Mouse (Mus musculus): Measurements from ENCODE around the gene Mki67. TPM values are rescaled to one million over a fixed set of nuclear protein-coding genes. Genes with fewer than 3 reads are reported as not detected.
"Not testable (repeated sequence)": the region's sequence is repeated elsewhere in the genome, so short reads cannot be mapped to it uniquely, and the experiment has no call there.

Gene Mki67
- polyA plus RNA-seq, 1 experiment from 2014 or later = 5.6 TPM

DNA sequence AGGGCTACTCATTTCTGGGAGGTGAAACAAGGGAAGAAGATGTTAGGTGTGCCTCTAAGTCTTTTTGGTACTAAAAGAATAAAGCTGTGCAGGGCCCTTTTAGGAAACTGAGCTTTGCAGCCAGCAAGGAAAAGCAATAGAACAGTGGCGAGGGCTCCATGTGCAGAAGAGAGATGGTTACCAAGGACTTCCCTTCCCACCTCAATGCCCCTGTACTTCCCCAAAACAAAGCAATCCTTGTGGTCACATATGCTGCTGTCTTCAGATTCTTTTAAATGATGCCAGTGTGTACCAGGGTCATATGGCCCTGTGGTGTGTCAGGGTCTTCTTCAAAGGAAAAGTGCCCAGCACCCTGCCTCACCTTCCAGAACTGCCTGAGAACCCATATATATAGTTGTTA is 11.1 kb downstream of the Mki67 start:
- no peaks in the 10 kb centered on the region for H3K4me1 ChIP-seq (ENCODE audit: control insufficient read depth, insufficient read depth, low read depth, low read length)
- H3K27ac ChIP-seq (ENCODE audit: low read depth, low read length) = no peak overlapping the region
- H3K9me3 ChIP-seq (ENCODE audit: control insufficient read depth, low read length) = no peaks in the 10 kb centered on the region
- ATAC-seq = no peak
- H3K27me3 ChIP-seq (replicated peaks; ENCODE audit: control insufficient read depth, insufficient read depth, low read length) = no peaks in the 10 kb centered on the region
- no peak overlapping the region for H3K4me2 ChIP-seq (ENCODE audit: low read length)
- H3K36me3 ChIP-seq (ENCODE audit: control insufficient read depth, insufficient read depth, low read length) = no peaks in the 10 kb centered on the region
- H3K9ac ChIP-seq (ENCODE audit: low read depth, low read length) = no peak overlapping the region
- H3K4me3 ChIP-seq (ENCODE audit: low read length) = no peak overlapping the region
- 89% methylated on average over 1 of the region's 1 CpGs for WGBS

DNA sequence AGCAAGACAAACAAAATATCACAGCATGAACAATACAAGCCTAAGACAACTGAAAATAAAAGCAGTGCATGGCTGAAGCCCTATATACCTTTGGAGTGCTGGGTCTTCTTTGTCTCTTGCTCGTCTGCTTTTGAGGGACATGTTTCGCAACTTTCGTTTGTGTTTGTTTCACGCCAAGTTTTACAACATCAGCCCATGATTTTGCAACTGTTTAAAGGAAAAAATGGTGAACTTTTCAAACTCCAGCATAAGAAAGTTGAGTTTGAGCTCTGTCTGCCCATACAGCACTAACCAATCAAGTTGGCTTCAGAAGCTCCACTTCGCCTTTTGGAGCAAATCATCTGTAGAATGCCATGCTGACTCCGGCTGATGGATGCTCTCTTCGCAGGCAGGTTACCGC is 11.9 kb downstream of the Mki67 start:
- no peaks in the 10 kb centered on the region for H3K4me1 ChIP-seq (ENCODE audit: control insufficient read depth, insufficient read depth, low read depth, low read length)
- no peaks in the 10 kb centered on the region for H3K36me3 ChIP-seq (ENCODE audit: control insufficient read depth, insufficient read depth, low read length)
- 92% methylated on average over 8 of the region's 8 CpGs for WGBS
- H3K27ac ChIP-seq (ENCODE audit: low read depth, low read length) = no peak overlapping the region
- no peak overlapping the region for H3K9ac ChIP-seq (ENCODE audit: low read depth, low read length)
- H3K9me3 ChIP-seq (ENCODE audit: control insufficient read depth, low read length) = no peaks in the 10 kb centered on the region
- H3K4me2 ChIP-seq (ENCODE audit: low read length) = no peak overlapping the region
- ATAC-seq = no peak
- H3K27me3 ChIP-seq (replicated peaks; ENCODE audit: control insufficient read depth, insufficient read depth, low read length) = no peaks in the 10 kb centered on the region
- no peak overlapping the region for H3K4me3 ChIP-seq (ENCODE audit: low read length)

DNA sequence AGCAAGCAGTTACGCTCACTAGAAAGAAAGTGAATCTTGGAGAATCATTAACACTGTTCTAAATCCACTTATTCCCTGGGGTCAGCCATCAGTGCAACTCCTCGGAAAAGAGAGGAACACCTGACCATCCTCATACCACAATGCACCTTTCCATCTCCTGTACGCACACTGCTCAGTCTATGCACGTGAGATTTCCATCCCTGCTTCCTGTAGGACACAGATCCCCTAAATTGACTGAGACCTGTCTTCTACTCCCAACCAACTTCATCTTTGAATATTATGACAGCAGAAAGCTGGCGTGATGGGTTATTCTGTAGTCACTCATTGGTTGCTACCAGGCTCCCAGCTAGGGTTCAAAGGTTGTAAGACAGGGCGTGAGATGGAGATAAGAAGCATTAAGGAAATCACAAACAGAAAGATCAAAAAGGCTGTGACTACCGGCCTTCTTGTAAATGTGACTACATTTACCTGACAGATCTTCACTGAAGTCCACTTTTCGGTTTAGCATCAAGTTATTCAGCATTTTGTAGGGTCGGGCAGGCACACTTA is 12.5 kb downstream of the Mki67 start:
- Histone ChIP-seq H3K27ac (ENCODE audit: low read depth, low read length) (no peak overlapping the region), H3K27me3 (replicated peaks; ENCODE audit: control insufficient read depth, insufficient read depth, low read length) (no peaks in the 10 kb centered on the region), H3K9me3 (ENCODE audit: control insufficient read depth, low read length) (no peaks in the 10 kb centered on the region), H3K4me3 (ENCODE audit: low read length) (no peak overlapping the region), H3K4me1 (ENCODE audit: control insufficient read depth, insufficient read depth, low read depth, low read length) (no peaks in the 10 kb centered on the region), H3K9ac (ENCODE audit: low read depth, low read length) (no peak overlapping the region), H3K4me2 (ENCODE audit: low read length) (no peak overlapping the region), H3K36me3 (ENCODE audit: control insufficient read depth, insufficient read depth, low read length) (no peaks in the 10 kb centered on the region)
- 94% methylated on average over 9 of the region's 9 CpGs for WGBS
- ATAC-seq = no peak

DNA sequence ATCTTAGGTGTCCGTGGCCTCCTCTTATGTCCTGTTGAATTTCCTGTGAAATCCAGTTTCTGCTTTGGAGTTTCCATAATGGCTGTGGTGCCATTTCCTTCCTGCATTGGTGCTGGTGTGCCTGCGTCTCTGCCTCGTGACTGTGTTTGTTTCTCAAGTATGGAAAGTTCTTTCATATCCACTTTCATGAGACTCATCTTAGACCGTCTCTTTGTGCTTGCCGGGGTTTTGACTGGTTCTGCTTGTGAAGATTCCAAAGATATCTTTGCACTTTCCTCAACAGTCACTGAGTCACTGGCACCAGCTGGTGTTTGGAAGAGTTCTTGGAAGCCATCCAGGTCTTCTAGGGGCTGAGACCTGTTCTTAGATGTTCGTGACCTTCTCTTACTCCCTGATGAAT is 16.8 kb downstream of the Mki67 start:
- not testable (repeated sequence) for H3K4me1 ChIP-seq (ENCODE audit: control insufficient read depth, insufficient read depth, low read depth, low read length); H3K4me2 ChIP-seq (ENCODE audit: low read length); H3K36me3 ChIP-seq (ENCODE audit: control insufficient read depth, insufficient read depth, low read length); H3K9ac ChIP-seq (ENCODE audit: low read depth, low read length); H3K4me3 ChIP-seq (ENCODE audit: low read length); H3K9me3 ChIP-seq (ENCODE audit: control insufficient read depth, low read length); ATAC-seq; H3K27me3 ChIP-seq (replicated peaks; ENCODE audit: control insufficient read depth, insufficient read depth, low read length); H3K27ac ChIP-seq (ENCODE audit: low read depth, low read length)
- WGBS = 86% methylated on average over 6 of the region's 6 CpGs

DNA sequence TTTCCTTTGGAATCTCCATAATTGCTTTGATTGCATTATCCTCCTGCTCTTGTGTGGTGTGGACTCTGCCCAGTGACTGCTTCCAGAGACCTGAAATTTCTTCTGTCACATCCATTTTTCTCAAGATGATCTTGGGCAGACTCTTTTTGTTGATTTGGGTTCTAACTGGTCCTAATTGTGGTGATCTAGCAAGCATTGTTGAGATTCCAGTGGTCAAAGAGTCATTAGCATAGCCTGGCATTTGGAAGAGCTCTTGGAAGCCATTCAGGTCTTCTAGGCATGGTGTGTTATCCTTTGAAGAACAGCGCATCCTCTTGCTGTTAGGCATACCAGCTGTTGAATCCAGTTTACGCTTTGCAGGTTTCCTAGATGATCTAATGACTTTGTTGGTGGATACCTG is 17.8 kb downstream of the Mki67 start:
- Histone ChIP-seq H3K27ac (ENCODE audit: low read depth, low read length) (no peak overlapping the region), H3K9me3 (ENCODE audit: control insufficient read depth, low read length) (no peaks in the 10 kb centered on the region), H3K4me1 (ENCODE audit: control insufficient read depth, insufficient read depth, low read depth, low read length) (no peaks in the 10 kb centered on the region), H3K36me3 (ENCODE audit: control insufficient read depth, insufficient read depth, low read length) (no peaks in the 10 kb centered on the region), H3K4me2 (ENCODE audit: low read length) (no peak overlapping the region), H3K4me3 (ENCODE audit: low read length) (no peak overlapping the region), H3K27me3 (replicated peaks; ENCODE audit: control insufficient read depth, insufficient read depth, low read length) (no peaks in the 10 kb centered on the region), H3K9ac (ENCODE audit: low read depth, low read length) (no peak overlapping the region)
- 99% methylated on average over 2 of the region's 2 CpGs for WGBS
- ATAC-seq = no peak

DNA sequence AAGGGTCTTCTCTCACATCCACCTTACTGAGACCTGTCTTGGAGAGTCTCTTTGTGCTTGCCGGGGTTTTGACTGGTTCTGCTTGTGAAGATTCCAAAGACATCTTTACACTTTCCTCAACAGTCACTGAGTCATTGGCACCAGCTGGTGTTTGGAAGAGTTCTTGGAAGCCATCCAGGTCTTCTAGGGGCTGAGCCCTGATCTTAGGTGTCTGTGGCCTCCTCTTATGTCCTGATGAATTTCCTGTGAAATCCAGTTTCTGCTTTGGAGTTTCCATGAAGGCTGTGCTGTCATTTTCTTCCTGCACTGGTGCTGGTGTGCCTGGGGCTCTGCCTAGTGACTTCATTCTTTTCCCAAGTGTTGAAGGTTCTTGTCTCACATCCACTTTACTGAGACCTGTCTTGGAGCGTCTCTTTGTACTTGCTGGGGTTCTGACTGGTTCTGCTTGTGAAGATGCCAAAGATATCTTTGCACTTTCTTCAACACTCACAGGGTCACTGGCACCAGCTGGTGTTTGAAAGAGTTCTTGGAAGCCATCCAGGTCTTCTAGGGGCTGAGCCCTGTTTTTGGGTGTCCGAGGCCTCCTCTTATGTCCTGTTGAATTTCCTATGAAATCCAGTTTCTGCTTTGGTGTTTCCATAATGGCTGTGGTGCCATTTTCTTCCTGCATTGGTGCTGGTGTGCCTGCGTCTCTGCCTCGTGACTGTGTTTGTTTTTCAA is 19.0 kb downstream of the Mki67 start:
- H3K4me2 ChIP-seq (ENCODE audit: low read length); ATAC-seq: not testable (repeated sequence)
- WGBS = 86% methylated on average over 5 of the region's 5 CpGs

DNA sequence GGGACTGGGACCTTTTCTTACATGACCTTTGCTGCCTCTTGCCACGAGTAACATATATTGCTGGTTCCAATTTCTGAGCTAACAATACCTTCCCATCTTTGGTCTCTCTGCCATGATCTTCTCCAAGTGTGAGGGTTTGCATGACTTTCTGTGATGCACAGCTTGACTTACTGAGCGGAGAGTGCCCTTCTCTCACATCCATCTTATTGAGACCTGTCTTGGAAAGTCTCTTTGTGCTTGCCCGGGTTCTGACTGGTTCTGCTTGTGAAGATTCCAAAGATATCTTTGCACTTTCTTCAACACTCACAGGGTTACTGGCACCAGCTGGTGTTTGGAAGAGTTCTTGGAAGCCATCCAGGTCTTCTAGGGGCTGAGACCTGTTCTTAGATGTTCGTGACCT is 20.0 kb downstream of the Mki67 start:
- H3K36me3 ChIP-seq (ENCODE audit: control insufficient read depth, insufficient read depth, low read length) = no peaks in the 10 kb centered on the region
- H3K9ac ChIP-seq (ENCODE audit: low read depth, low read length) = no peak overlapping the region
- H3K27ac ChIP-seq (ENCODE audit: low read depth, low read length) = no peak overlapping the region
- H3K27me3 ChIP-seq (replicated peaks; ENCODE audit: control insufficient read depth, insufficient read depth, low read length) = no peaks in the 10 kb centered on the region
- H3K4me3 ChIP-seq (ENCODE audit: low read length) = no peak overlapping the region
- no peaks in the 10 kb centered on the region for H3K9me3 ChIP-seq (ENCODE audit: control insufficient read depth, low read length)
- ATAC-seq = no peak
- H3K4me2 ChIP-seq (ENCODE audit: low read length) = no peak overlapping the region
- 80% methylated on average over 4 of the region's 4 CpGs for WGBS
- no peaks in the 10 kb centered on the region for H3K4me1 ChIP-seq (ENCODE audit: control insufficient read depth, insufficient read depth, low read depth, low read length)

More for the DNA sequence above, 19.0 kb downstream of the Mki67 start:
- not testable (repeated sequence) for H3K4me1 ChIP-seq (ENCODE audit: control insufficient read depth, insufficient read depth, low read depth, low read length); H3K4me3 ChIP-seq (ENCODE audit: low read length); H3K27me3 ChIP-seq (replicated peaks; ENCODE audit: control insufficient read depth, insufficient read depth, low read length); H3K36me3 ChIP-seq (ENCODE audit: control insufficient read depth, insufficient read depth, low read length); H3K9ac ChIP-seq (ENCODE audit: low read depth, low read length); H3K9me3 ChIP-seq (ENCODE audit: control insufficient read depth, low read length); H3K27ac ChIP-seq (ENCODE audit: low read depth, low read length)

DNA sequence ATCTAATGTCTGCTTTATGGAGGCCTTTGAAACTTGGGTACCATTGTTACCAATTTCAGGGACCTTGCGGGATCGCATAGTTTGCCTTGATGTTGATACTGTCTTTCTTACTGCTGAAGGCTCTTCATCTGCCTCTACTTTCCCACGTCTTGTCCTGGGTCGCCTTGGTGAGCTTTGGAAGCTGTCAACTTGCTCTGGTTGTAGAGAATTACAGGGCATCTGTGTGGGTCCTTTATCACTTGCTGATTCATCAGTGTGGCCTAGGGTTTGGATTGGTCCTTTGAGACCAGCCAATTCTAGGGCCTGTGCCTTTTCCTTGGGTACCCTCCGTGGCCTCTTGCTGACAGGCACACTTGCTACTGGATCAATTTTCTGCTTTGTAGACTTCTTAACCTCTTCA is 21.4 kb downstream of the Mki67 start:
- Histone ChIP-seq H3K9me3 (ENCODE audit: control insufficient read depth, low read length) (no peaks in the 10 kb centered on the region), H3K27me3 (replicated peaks; ENCODE audit: control insufficient read depth, insufficient read depth, low read length) (no peaks in the 10 kb centered on the region), H3K4me2 (ENCODE audit: low read length) (no peak overlapping the region), H3K4me1 (ENCODE audit: control insufficient read depth, insufficient read depth, low read depth, low read length) (no peaks in the 10 kb centered on the region), H3K36me3 (ENCODE audit: control insufficient read depth, insufficient read depth, low read length) (no peaks in the 10 kb centered on the region), H3K4me3 (ENCODE audit: low read length) (no peak overlapping the region), H3K27ac (ENCODE audit: low read depth, low read length) (no peak overlapping the region), H3K9ac (ENCODE audit: low read depth, low read length) (no peak overlapping the region)
- WGBS = 98% methylated on average over 5 of the region's 5 CpGs
- no peak for ATAC-seq

DNA sequence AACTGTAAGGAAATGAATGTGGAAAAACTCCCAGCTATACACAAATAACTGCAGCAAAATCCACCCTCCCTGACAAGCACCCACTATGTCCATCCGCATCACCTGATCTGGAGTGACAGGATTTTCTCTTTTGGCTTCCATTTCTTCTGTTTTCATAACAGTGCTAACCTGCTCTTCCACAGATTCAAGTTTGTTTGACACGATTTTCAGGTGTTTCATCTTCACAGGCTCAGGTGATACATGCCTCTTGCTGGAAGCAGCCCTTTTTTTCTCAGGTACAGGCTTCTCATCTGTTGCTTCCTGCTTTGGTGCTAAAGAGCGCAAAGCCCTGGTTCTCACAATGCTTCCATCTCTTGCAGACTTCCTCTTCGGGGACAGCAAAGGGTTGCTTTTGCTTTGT is 22.0 kb downstream of the Mki67 start:
- no peak overlapping the region for H3K9ac ChIP-seq (ENCODE audit: low read depth, low read length)
- H3K27ac ChIP-seq (ENCODE audit: low read depth, low read length) = no peak overlapping the region
- no peaks in the 10 kb centered on the region for H3K9me3 ChIP-seq (ENCODE audit: control insufficient read depth, low read length)
- 96% methylated on average over 4 of the region's 4 CpGs for WGBS
- no peak overlapping the region for H3K4me3 ChIP-seq (ENCODE audit: low read length)
- H3K36me3 ChIP-seq (ENCODE audit: control insufficient read depth, insufficient read depth, low read length) = no peaks in the 10 kb centered on the region
- no peak overlapping the region for H3K4me2 ChIP-seq (ENCODE audit: low read length)
- H3K27me3 ChIP-seq (replicated peaks; ENCODE audit: control insufficient read depth, insufficient read depth, low read length) = no peaks in the 10 kb centered on the region
- H3K4me1 ChIP-seq (ENCODE audit: control insufficient read depth, insufficient read depth, low read depth, low read length) = no peaks in the 10 kb centered on the region
- ATAC-seq = no peak

Measured in hindbrain, embryonic 16.5 days (tissue).